Mouse (Mus musculus): ENCODE data around the gene Tmprss3. TPM values are rescaled to one million over a fixed set of nuclear protein-coding genes. Genes with fewer than 3 reads are reported as not detected.

The Tmprss3 gene
- polyA plus RNA-seq, 1 experiment from 2014 or later = 0.73 TPM

DNA sequence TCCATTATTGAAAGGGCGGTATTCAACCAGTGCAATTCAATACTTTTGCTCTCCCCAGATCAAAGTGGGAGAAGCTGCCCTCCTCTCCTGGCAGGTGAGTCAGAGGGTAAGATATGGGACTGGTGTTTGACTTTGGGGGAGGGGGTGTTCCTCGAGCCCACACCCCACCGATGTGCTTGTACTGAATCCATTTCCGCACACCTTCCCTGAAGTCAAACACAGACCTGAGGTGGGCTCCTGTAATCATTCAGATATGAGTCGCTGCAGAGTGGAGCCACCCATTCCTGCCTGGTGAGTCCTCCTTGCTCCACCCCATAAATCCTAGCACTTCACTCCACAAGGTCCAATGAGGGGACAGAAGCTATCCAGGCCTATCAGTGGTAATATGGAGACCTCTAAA is 29.0 kb downstream of the Tmprss3 start:
- H3K9me3 ChIP-seq (ENCODE audit: low read length) = no peaks in the 10 kb centered on the region
- H3K27ac ChIP-seq (ENCODE audit: low read depth) = no peak overlapping the region
- DNase-seq (no peak), ATAC-seq (no peak)
- H3K36me3 ChIP-seq (replicated peaks; ENCODE audit: insufficient read depth, low read length) = no peaks in the 10 kb centered on the region
- H3K4me3 ChIP-seq (ENCODE audit: low read depth, low read length) = no peak overlapping the region
- H3K4me2 ChIP-seq (ENCODE audit: low read depth, low read length) = no peak overlapping the region
- WGBS (ENCODE audit: insufficient replicate concordance) = 66% methylated on average over 5 of the region's 5 CpGs
- no peak for TF ChIP-seq CTCF (IDR thresholded peaks at IDR 0.05; ENCODE audit: low read depth)
- TF ChIP-seq EP300 (IDR thresholded peaks at IDR 0.05; ENCODE audit: low read depth) = no peak
- no peaks in the 10 kb centered on the region for H3K4me1 ChIP-seq (ENCODE audit: insufficient read depth)
- no peak overlapping the region for H3K9ac ChIP-seq (replicated peaks)
- H3K27me3 ChIP-seq (ENCODE audit: insufficient read depth, low read length) = no peaks in the 10 kb centered on the region

DNA sequence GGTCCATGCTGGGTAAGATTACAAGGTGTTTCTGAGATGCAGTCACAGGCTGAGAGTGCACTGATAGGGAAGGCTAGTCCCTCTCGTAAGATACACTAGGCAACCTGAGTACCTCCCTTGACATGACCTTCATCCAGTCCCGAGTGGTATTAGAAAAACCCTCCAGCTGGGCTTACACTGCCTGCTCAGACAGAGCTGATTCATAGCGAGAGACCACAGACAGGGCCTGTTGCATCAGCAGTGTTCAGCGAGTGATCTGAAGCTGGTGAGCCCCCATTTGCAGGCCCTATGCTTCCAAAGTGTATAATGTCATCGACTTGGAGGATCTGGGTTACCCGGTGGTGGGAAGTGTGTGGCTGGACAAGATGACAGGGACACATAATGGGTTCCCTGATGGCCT is 33.6 kb downstream of the Tmprss3 start, which contains the start of gene Tff1:
Gene Tff1 (minus strand): TSS at position 151 of the 400 bp plus-strand sequence.
- ATAC-seq (no peak), DNase-seq (no peak)
- Histone ChIP-seq H3K4me3 (ENCODE audit: low read depth, low read length) (no peak within 1 kb of the TSS), H3K4me2 (ENCODE audit: low read depth, low read length) (no peak within 1 kb of the TSS), H3K36me3 (replicated peaks; ENCODE audit: insufficient read depth, low read length) (no peaks in the 10 kb centered on the region), H3K9me3 (ENCODE audit: low read length) (no peaks in the 10 kb centered on the region), H3K9ac (replicated peaks) (no peak within 1 kb of the TSS), H3K4me1 (ENCODE audit: insufficient read depth) (no peaks in the 10 kb centered on the region), H3K27me3 (ENCODE audit: insufficient read depth, low read length) (no peaks in the 10 kb centered on the region), H3K27ac (ENCODE audit: low read depth) (no peak within 1 kb of the TSS)
- 60% methylated on average over 6 of the region's 6 CpGs for WGBS (ENCODE audit: insufficient replicate concordance)
- no peak for TF ChIP-seq EP300 (IDR thresholded peaks at IDR 0.05; ENCODE audit: low read depth)
- TF ChIP-seq CTCF (IDR thresholded peaks at IDR 0.05; ENCODE audit: low read depth) = no peak

DNA sequence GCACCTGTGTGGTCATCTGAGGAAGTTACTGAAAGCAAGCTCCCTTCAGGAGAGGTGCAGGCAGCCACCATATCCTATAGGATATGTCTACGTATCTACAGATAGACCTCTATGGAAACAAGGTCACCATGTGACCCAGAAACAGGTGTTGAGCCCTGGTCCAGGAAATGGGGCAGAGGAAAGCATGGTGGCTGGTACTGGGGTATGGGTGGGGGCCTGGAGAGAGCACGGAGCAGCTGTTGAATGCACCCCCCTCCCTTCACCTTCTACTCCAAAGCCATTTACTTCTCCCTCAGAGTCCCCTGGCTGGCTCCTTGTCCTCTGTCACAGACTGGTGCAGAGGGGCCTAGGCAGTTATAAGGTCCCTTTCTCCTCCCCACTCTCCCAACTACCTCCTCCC is 35.0 kb downstream of the Tmprss3 start:
- Histone ChIP-seq H3K4me3 (ENCODE audit: low read depth, low read length) (no peak overlapping the region), H3K27ac (ENCODE audit: low read depth) (no peak overlapping the region), H3K4me1 (ENCODE audit: insufficient read depth) (no peaks in the 10 kb centered on the region), H3K9me3 (ENCODE audit: low read length) (no peaks in the 10 kb centered on the region), H3K27me3 (ENCODE audit: insufficient read depth, low read length) (no peaks in the 10 kb centered on the region), H3K9ac (replicated peaks) (no peak overlapping the region), H3K36me3 (replicated peaks; ENCODE audit: insufficient read depth, low read length) (no peaks in the 10 kb centered on the region), H3K4me2 (ENCODE audit: low read depth, low read length) (no peak overlapping the region)
- TF ChIP-seq EP300 (IDR thresholded peaks at IDR 0.05; ENCODE audit: low read depth) = no peak
- no peak for TF ChIP-seq CTCF (IDR thresholded peaks at IDR 0.05; ENCODE audit: low read depth)
- DNase-seq (no peak), ATAC-seq (no peak)
- 69% methylated on average over 2 of the region's 2 CpGs for WGBS (ENCODE audit: insufficient replicate concordance)

DNA sequence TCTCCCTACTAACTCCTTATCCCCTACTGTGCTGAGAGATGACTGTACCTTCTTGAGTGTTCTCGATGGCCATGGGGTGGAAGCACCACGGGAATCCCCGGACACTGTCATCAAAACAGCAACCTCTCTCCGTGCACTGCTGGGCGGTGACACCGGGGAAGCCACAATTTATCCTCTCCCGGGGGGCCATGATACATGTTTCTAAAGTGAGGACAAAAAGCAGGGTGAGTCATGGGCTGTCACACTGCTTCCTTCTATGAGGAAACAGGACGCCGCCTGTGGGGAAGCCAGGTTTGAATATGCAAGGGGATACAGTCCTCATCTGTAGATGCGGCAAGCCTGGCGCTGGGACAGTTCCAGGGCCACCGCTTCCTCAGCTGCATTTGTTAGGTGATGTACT is 36.2 kb downstream of the Tmprss3 start:
- Histone ChIP-seq H3K4me3 (ENCODE audit: low read depth, low read length) (no peak overlapping the region), H3K4me2 (ENCODE audit: low read depth, low read length) (no peak overlapping the region), H3K36me3 (replicated peaks; ENCODE audit: insufficient read depth, low read length) (no peaks in the 10 kb centered on the region), H3K27me3 (ENCODE audit: insufficient read depth, low read length) (no peaks in the 10 kb centered on the region), H3K27ac (ENCODE audit: low read depth) (no peak overlapping the region), H3K9ac (replicated peaks) (no peak overlapping the region), H3K9me3 (ENCODE audit: low read length) (no peaks in the 10 kb centered on the region), H3K4me1 (ENCODE audit: insufficient read depth) (no peaks in the 10 kb centered on the region)
- TF ChIP-seq EP300 (IDR thresholded peaks at IDR 0.05; ENCODE audit: low read depth) = no peak
- TF ChIP-seq CTCF (IDR thresholded peaks at IDR 0.05; ENCODE audit: low read depth) = no peak
- WGBS (ENCODE audit: insufficient replicate concordance) = 46% methylated on average over 12 of the region's 12 CpGs
- ATAC-seq = peak; percentile 31; the same call in 1 of the 2 replicates
- no peak for DNase-seq

DNA sequence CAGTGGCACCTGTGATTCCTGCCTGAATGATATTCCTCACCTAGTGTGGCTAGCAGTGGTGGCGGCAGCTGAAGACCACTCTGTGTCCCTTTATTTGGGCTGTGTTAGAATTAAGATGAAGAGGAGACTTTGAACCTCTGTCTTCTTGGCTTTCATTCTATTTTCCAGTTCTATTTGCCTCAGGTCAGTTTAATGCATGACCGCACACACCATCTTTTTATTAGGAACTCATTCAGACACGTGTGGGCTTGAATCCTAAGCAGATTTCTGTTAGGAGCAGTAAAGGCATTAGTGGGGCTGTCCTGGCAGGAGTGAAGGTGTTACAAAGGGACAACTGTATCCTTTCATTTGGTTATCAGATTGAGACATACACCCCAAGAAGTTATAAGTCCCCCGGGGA is 38.5 kb downstream of the Tmprss3 start:
- H3K27me3 ChIP-seq (ENCODE audit: insufficient read depth, low read length) = no peaks in the 10 kb centered on the region
- WGBS (ENCODE audit: insufficient replicate concordance) = 80% methylated on average over 4 of the region's 4 CpGs

DNA sequence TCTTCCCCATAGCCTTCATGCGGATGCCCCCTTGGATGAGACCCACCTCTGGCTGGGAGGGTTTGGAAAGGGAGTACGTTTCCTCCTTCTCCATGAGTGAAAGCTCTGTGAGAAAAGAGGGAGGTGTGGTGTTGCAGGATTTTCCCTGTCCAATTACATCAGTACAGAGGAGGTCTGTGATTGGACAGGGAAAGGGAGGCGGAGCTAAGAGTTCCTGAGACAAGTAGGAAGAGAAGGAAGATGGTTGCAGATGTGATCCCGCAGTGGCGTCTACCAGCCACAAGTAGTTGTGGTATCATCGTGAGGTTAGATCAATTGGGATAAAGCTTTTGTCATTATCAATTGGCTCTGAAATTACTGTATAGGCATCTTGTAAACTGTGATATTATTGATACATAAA is 40.9 kb downstream of the Tmprss3 start:
- no peaks in the 10 kb centered on the region for H3K36me3 ChIP-seq (replicated peaks; ENCODE audit: insufficient read depth, low read length)
- DNase-seq (no peak), ATAC-seq (no peak)
- H3K9me3 ChIP-seq (ENCODE audit: low read length) = no peaks in the 10 kb centered on the region
- H3K27me3 ChIP-seq (ENCODE audit: insufficient read depth, low read length) = no peaks in the 10 kb centered on the region
- H3K27ac ChIP-seq (ENCODE audit: low read depth) = no peak overlapping the region
- no peak for TF ChIP-seq EP300 (IDR thresholded peaks at IDR 0.05; ENCODE audit: low read depth)
- no peak for TF ChIP-seq CTCF (IDR thresholded peaks at IDR 0.05; ENCODE audit: low read depth)
- WGBS (ENCODE audit: insufficient replicate concordance) = 80% methylated on average over 6 of the region's 6 CpGs
- H3K9ac ChIP-seq (replicated peaks) = no peak overlapping the region
- H3K4me1 ChIP-seq (ENCODE audit: insufficient read depth) = peaks cover 5% of the 10 kb centered on the region; the same call in 1 of the 2 replicates
- no peak overlapping the region for H3K4me3 ChIP-seq (ENCODE audit: low read depth, low read length)
- no peak overlapping the region for H3K4me2 ChIP-seq (ENCODE audit: low read depth, low read length)

More for the DNA sequence above, 38.5 kb downstream of the Tmprss3 start:
- H3K4me2 ChIP-seq (ENCODE audit: low read depth, low read length) = no peak overlapping the region
- H3K4me3 ChIP-seq (ENCODE audit: low read depth, low read length) = no peak overlapping the region
- H3K4me1 ChIP-seq (ENCODE audit: insufficient read depth) = no peaks in the 10 kb centered on the region
- ATAC-seq (no peak), DNase-seq (no peak)
- H3K9me3 ChIP-seq (ENCODE audit: low read length) = no peaks in the 10 kb centered on the region
- TF ChIP-seq CTCF (IDR thresholded peaks at IDR 0.05; ENCODE audit: low read depth) = no peak
- no peak for TF ChIP-seq EP300 (IDR thresholded peaks at IDR 0.05; ENCODE audit: low read depth)
- H3K36me3 ChIP-seq (replicated peaks; ENCODE audit: insufficient read depth, low read length) = no peaks in the 10 kb centered on the region
- no peak overlapping the region for H3K27ac ChIP-seq (ENCODE audit: low read depth)
- H3K9ac ChIP-seq (replicated peaks) = no peak overlapping the region

DNA sequence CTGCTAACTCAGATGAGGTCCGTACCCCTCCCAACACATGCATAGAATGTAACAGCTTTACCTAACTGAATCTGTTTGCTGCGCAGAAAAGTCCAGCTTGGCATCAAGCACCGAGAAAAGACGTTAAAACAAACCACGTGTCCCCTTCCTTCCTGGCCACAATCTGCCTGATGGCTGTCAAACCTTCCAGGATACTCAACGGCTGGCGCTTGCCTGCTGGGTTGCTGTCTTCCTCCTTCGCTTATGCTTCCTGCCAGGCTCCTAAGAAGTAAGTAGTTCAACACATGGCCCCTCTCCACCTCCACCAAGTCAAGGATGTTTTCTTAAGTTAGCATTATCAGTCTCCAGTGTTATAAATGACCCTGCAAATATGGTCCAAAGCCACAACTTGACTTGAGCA is 45.0 kb downstream of the Tmprss3 start:
- Histone ChIP-seq H3K9me3 (ENCODE audit: low read length) (no peaks in the 10 kb centered on the region), H3K4me2 (ENCODE audit: low read depth, low read length) (no peak overlapping the region), H3K9ac (replicated peaks) (no peak overlapping the region), H3K27ac (ENCODE audit: low read depth) (no peak overlapping the region), H3K4me3 (ENCODE audit: low read depth, low read length) (no peak overlapping the region), H3K27me3 (ENCODE audit: insufficient read depth, low read length) (no peaks in the 10 kb centered on the region), H3K4me1 (ENCODE audit: insufficient read depth) (peaks cover 5% of the 10 kb centered on the region; the same call in 1 of the 2 replicates), H3K36me3 (replicated peaks; ENCODE audit: insufficient read depth, low read length) (no peaks in the 10 kb centered on the region)
- ATAC-seq (no peak), DNase-seq (no peak)
- WGBS (ENCODE audit: insufficient replicate concordance) = 31% methylated on average over 8 of the region's 8 CpGs
- TF ChIP-seq EP300 (IDR thresholded peaks at IDR 0.05; ENCODE audit: low read depth) (no peak), CTCF (IDR thresholded peaks at IDR 0.05; ENCODE audit: low read depth) (no peak)

Data from liver, postnatal 0 days (tissue).